Mouse (Mus musculus) liver, postnatal 0 days (tissue): ENCODE data around the gene Stk19. TPM values are rescaled to one million over a fixed set of nuclear protein-coding genes. Genes with fewer than 3 reads are reported as not detected.
"Not testable (repeated sequence)": the region's sequence is repeated elsewhere in the genome, so short reads cannot be mapped to it uniquely, and the experiment has no call there.

Experiments used
- ATAC-seq: fragments of 200-750 bp; cut with Nextera tagmentation; 2 replicates; pipeline ENCODE4 v1.8.0; 2017; ENCODE audit warnings: mild to moderate bottlenecking, moderate library complexity
- DNase-seq: peaks from one replicate; pipeline ENCODE4 v3.0.0-alpha.2; 2016
- H3K27ac ChIP-seq: fragments of 300-500 bp; sonication (generic); 2 replicates; pipeline ENCODE4 v1.5.1; 2014; ENCODE audit warnings: antibody characterized with exemption, moderate library complexity, mild to moderate bottlenecking, low read depth
- H3K27me3 ChIP-seq: fragments of 300-500 bp; sonication (generic); 2 replicates; pipeline ENCODE4 v1.6.1; 2014; ENCODE audit warnings: low read length, control low read depth, mixed read lengths; ENCODE audit not compliant: insufficient read depth
- H3K36me3 ChIP-seq: fragments of 300-500 bp; sonication (generic); replicated peaks from 2 replicates; pipeline ENCODE4 v1.6.1; 2014; ENCODE audit warnings: mild to moderate bottlenecking, control low read depth, low read length, moderate library complexity, mixed read lengths; ENCODE audit not compliant: insufficient read depth
- H3K4me1 ChIP-seq: fragments of 300-500 bp; sonication (generic); 2 replicates; pipeline ENCODE4 v1.6.1; 2014; ENCODE audit warnings: antibody characterized with exemption, mild to moderate bottlenecking, control low read depth; ENCODE audit not compliant: insufficient read depth
- H3K4me2 ChIP-seq: fragments of 300-500 bp; sonication (generic); 2 replicates; pipeline ENCODE4 v1.6.1; 2014; ENCODE audit warnings: low read depth, mild to moderate bottlenecking, low read length, moderate library complexity, mixed read lengths
- H3K4me3 ChIP-seq: fragments of 300-500 bp; sonication (generic); 2 replicates; pipeline ENCODE4 v1.5.1; 2014; ENCODE audit warnings: low read depth, low read length
- H3K9ac ChIP-seq: fragments of 300-500 bp; sonication (generic); replicated peaks from 2 replicates; pipeline ENCODE4 v1.6.1; 2014; ENCODE audit warnings: mild to moderate bottlenecking, moderate library complexity
- H3K9me3 ChIP-seq: fragments of 300-500 bp; sonication (generic); 2 replicates; pipeline ENCODE4 v1.6.1; 2016; ENCODE audit warnings: mild to moderate bottlenecking, control low read depth, low read length, mixed read lengths
- CTCF ChIP-seq: sonication (generic); IDR thresholded peaks from 2 replicates; pipeline ENCODE4 v1.5.1; 2016; ENCODE audit warnings: antibody characterized with exemption, low read depth
- EP300 ChIP-seq: IDR thresholded peaks from 2 replicates; pipeline ENCODE4 v1.6.1; 2016; ENCODE audit warnings: antibody characterized with exemption, low read depth, mild to moderate bottlenecking
- WGBS: fragments of 180-500 bp; shearing (Covaris S2); extraction: QIAGEN DNeasy Blood & Tissue Kit; methylation state at CpG from one replicate; pipeline ENCODE4 v1.1.7; 2014; ENCODE audit not compliant: insufficient replicate concordance; 5-methylcytosine and 5-hydroxymethylcytosine counted together
- polyA plus RNA-seq: library from polyadenylated mRNA; unstranded; fragments of >200 nt; fragmentation: Nextera tagmentation; extraction: Ambion mirVana; gene quantifications from 2 replicates; pipeline ENCODE4 v1.2.1, GENCODE M21; 2015

Gene Stk19
- polyA plus RNA-seq, 1 experiment from 2014 or later = 13.1 TPM

- Histone ChIP-seq H3K4me2 (no peak overlapping the region), H3K9me3 (no peaks in the 10 kb centered on the region), H3K4me1 (no peaks in the 10 kb centered on the region), H3K27me3 (no peaks in the 10 kb centered on the region), H3K4me3 (no peak overlapping the region), H3K9ac (no peak overlapping the region), H3K36me3 (no peaks in the 10 kb centered on the region), H3K27ac (no peak overlapping the region)
- DNase-seq = peak; percentile 9
- no peak for TF ChIP-seq EP300
- TF ChIP-seq CTCF = no peak
- WGBS = 78% methylated on average over 4 of the region's 4 CpGs
- no peak for ATAC-seq
These were observed 37.2 kb downstream of the Stk19 start for GRCm38 (mm10) chr17:34799531-34799925.

GRCm38 (mm10) chr17:34798866-34799530 is 37.7 kb downstream of the Stk19 start:
- Histone ChIP-seq H3K4me1 (no peaks in the 10 kb centered on the region), H3K9me3 (no peaks in the 10 kb centered on the region), H3K4me3 (no peak overlapping the region), H3K36me3 (no peaks in the 10 kb centered on the region), H3K9ac (no peak overlapping the region), H3K27ac (no peak overlapping the region), H3K4me2 (no peak overlapping the region), H3K27me3 (no peaks in the 10 kb centered on the region)
- 83% methylated on average over 15 of the region's 17 CpGs for WGBS
- TF ChIP-seq CTCF (no peak), EP300 (no peak)
- ATAC-seq (no peak), DNase-seq (peak; percentile 8)

GRCm38 (mm10) chr17:34798071-34798470 is 38.7 kb downstream of the Stk19 start:
- H3K27me3 ChIP-seq, H3K36me3 ChIP-seq, H3K9ac ChIP-seq, H3K4me1 ChIP-seq, H3K4me2 ChIP-seq, H3K27ac ChIP-seq, H3K9me3 ChIP-seq, H3K4me3 ChIP-seq, ATAC-seq: not testable (repeated sequence)
- WGBS = 72% methylated on average over 6 of the region's 7 CpGs
- DNase-seq = peak; percentile 10

GRCm38 (mm10) chr17:34797211-34797995 is 39.3 kb downstream of the Stk19 start:
- not testable (repeated sequence) for H3K9me3 ChIP-seq, H3K4me3 ChIP-seq, ATAC-seq, H3K4me1 ChIP-seq, H3K36me3 ChIP-seq, H3K9ac ChIP-seq, H3K27me3 ChIP-seq, H3K4me2 ChIP-seq, H3K27ac ChIP-seq
- DNase-seq = peak; percentile 9
- WGBS = 87% methylated on average over 10 of the region's 10 CpGs

GRCm38 (mm10) chr17:34796311-34797140 is 40.2 kb downstream of the Stk19 start:
- Histone ChIP-seq H3K27me3 (no peaks in the 10 kb centered on the region), H3K9me3 (no peaks in the 10 kb centered on the region), H3K27ac (no peak overlapping the region), H3K36me3 (no peaks in the 10 kb centered on the region), H3K9ac (no peak overlapping the region), H3K4me1 (no peaks in the 10 kb centered on the region), H3K4me2 (no peak overlapping the region), H3K4me3 (no peak overlapping the region)
- ATAC-seq (no peak), DNase-seq (no peak)
- TF ChIP-seq EP300 = no peak
- no peak for TF ChIP-seq CTCF
- WGBS = 79% methylated on average over 8 of the region's 8 CpGs

- peak; percentile 55 for DNase-seq
- H3K27me3 ChIP-seq = no peaks in the 10 kb centered on the region
- H3K9me3 ChIP-seq = no peaks in the 10 kb centered on the region
- H3K9ac ChIP-seq = no peak overlapping the region
- no peak overlapping the region for H3K4me3 ChIP-seq
- no peak overlapping the region for H3K4me2 ChIP-seq
- no peaks in the 10 kb centered on the region for H3K4me1 ChIP-seq
- TF ChIP-seq CTCF = peak; percentile 60
- no peak for TF ChIP-seq EP300
- no peaks in the 10 kb centered on the region for H3K36me3 ChIP-seq
- no peak for ATAC-seq
- WGBS = 66% methylated on average over 9 of the region's 9 CpGs
- no peak overlapping the region for H3K27ac ChIP-seq
These were observed 41.1 kb downstream of the Stk19 start for GRCm38 (mm10) chr17:34795633-34796032.
